Mouse (Mus musculus) liver, embryonic 14 days (tissue): ENCODE data around the gene Mef2b. TPM values are rescaled to one million over a fixed set of nuclear protein-coding genes. Genes with fewer than 3 reads are reported as not detected.

Experiments used
- polyA plus RNA-seq: library from polyadenylated mRNA; depleted of rRNA; stranded (reverse); fragments of >200 nt; gene quantifications from 2 replicates; pipeline ENCODE4 v1.2.3, GENCODE M21; 2012; rRNA removed

Mef2b gene
- 0.01 and 0.07 TPM in 2 replicates for polyA plus RNA-seq

DNA sequence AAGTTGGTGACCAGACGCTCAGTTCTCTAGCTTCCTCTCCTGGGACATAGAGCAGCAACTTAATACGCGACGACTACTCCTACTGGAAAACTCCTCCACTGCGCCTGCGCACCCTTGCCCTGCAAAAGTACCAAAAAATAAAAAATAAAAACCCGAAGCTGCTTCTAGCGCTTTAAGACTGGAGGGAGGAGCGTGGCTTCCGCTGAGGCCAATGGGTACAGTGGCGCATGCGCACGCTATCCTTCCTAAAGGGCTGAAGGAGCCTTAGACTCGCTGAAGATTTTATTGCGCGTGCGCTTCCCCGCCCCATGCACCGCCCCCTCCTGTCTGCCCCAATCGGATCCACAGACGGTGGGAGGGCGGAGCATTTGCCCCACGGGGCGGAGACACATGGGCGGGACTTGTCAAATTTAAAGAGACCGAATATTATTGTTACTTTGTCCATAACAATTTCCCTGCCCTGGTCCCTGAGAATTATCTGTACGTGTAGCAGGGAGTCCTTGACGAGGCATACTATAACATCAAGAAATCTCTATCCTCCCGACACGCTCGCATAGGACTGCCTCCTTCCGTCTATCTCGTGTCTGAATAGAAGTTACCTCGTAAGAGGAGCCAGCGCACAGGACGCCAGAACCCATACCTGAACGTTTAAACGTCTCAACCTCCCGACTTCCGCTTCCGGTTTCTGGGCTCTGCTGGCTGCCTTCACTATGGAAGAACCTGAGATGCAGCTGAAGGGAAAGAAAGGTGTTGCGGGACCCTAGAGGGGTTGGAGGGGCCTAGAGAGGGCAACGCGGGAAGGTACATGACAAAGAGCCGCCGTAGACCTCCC lies at the start of gene Mef2b, which contains the start of the genes Rfxank and Borcs8:
TSS of gene Mef2b (plus strand) at position 686 of the 832 bp plus-strand sequence.
TSS of gene Rfxank (minus strand) at position 129 of the 832 bp plus-strand sequence.
TSS of gene Borcs8 (plus strand) at position 474 of the 832 bp plus-strand sequence.

DNA sequence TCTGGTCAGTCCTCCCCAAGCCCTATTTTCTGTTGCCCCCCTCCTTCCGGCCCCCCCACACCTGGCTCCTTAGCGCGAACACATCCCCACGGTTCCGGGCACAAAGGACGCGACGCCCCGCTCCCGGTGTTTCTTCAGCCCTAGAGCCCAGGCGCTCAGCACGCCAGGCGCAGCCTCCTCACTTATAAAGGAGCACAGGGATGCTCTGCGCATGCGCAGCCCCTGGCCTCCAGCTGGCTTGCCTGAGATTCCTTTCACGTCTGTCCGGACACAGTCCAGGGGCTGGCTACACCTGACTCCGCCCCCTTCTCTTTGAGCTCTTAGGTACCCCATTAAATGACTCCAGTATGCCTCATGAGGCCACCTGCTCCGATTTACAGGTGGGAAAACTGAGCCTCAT lies 18.8 kb upstream of the Mef2b start, which contains the start of gene Ncan:
TSS of gene Ncan (minus strand) at position 207 of the 400 bp plus-strand sequence.

DNA sequence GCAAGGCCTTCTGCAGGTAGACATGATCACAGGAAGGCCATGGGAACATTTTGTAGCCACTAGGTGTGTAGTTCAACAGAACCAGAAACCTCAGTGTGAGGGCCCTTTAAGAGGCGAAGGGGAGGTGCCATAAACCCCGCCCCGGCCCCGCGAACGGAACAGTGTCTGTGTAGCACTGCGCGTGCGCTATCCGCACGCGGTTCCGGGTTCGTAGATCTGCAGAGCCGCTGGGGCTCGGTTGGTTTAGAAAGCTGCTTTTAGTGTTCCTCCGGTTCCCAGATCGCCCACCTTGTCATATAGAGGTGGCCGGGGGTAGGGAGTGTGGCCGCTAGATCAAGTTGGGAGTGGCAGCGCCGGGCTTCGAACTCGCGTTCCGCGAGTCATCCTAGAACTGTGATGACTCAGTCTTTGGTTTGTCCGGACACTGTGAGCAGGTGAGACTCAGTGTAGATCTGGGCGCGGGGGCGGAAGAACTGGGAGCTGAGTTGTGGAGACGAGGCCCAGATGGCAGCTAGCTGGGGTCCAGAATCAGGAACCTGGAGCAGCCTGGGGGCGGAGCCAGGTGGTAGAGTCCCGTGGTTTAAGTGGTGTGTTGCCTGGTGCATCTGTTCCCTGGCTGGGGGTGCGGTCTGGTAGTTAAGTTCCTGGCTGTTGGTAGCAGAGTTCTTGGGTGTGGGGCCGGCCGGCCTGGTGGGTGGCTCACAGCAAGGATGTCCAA lies 8.2 kb upstream of the Mef2b start, which contains the start of gene Nr2c2ap:
TSS of gene Nr2c2ap (plus strand) at position 168 of the 718 bp plus-strand sequence.

DNA sequence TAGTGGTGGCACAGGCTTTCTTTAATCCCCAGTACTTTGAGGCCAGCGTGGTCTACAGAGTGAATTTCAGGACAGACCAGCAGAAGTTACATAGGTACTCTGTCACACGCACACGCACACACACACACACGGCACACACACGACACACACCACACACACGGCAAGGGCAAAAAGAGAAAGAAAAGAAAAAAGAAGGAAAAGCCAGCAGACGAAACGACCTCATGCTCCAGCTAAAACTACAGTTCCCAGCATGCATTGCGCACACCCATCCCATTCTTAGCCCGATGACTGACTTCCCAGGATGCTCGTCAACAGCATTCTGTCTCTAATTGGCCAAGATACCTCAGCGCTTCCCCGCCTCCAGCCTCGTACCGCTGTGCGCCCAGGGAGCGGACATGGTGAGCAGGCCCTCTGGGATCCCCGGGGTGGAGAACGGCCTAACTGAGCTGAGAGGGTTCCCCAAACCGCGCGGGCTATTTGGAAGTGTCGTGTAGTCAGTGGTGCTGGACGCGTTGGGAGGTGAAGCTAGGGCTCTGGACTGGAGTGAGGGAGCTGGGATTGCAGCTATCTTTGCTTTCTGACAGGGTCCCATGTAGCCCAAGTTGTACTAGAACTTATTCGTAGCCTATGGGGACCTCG lies 32.7 kb downstream of the Mef2b start, which contains the start of gene Tmem161a:
TSS of gene Tmem161a (plus strand) at position 314 of the 639 bp plus-strand sequence.

DNA sequence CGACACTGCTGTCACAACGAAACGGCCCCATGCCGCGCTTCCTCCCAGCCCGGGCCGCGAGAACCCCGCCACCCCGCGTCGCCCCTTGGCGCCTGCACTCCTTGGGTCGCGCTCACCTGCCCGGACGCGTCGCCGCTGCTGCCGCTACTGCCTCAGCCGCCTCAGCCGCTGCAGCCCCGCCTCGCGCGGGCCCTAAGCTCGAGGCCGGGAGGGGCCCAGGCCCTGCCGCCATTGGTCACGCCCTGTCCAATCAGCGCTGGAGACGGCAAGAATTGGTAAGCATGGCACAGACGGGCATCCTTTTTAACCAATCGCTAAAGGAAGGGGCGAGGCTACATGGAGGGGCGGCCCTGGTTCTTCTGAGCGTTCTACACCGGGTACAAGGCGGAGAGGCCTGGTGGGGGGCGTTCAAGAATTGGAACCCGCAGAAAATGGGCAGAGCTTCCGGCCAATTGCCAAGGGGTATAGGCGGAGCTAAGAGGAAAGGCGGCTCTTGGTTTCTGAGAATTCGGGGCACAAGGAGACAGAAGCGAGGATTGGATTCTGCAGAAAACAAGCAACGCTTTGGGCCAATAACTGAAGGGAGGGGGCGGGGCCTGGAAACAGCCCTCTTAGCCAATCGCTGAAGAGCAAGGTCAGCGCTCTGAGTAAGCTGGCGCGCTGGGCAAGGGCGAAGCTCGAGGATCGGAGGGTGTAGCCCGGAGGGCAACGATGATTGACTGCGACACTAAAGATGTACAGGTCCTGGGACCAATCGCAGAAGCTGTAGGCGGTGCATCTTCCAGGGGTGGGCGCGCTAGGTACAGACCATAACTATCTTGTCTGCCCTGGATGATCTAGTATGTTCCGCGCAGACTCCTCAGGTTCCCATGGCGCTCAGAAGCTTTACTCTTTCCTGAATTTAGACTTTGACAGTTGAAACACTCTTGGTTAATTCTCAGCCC lies 72.9 kb downstream of the Mef2b start, which contains the start of gene Slc25a42:
TSS of gene Slc25a42 (minus strand) at position 194 of the 944 bp plus-strand sequence.

Other genes with a start within 250 kb of the Mef2b start
- gene Tssk6, start 237.5 kb upstream of the Mef2b start, polyA plus RNA-seq: 0.25 and 0.47 TPM in 2 replicates
- gene Ndufa13, start 237.2 kb upstream of the Mef2b start, polyA plus RNA-seq: 46.0 and 50.1 TPM in 2 replicates
- gene Yjefn3, start 237.0 kb upstream of the Mef2b start, polyA plus RNA-seq: 0.27 and 0.41 TPM in 2 replicates
- gene Gatad2a, start 143.3 kb upstream of the Mef2b start, polyA plus RNA-seq: 17.5 and 20.3 TPM in 2 replicates
- 17.2 and 19.6 TPM in 2 replicates for gene Mau2, start 97.0 kb upstream of the Mef2b start, polyA plus RNA-seq
- gene Sugp1, start 96.9 kb upstream of the Mef2b start, polyA plus RNA-seq: 6.5 and 7.2 TPM in 2 replicates
- gene Tm6sf2, start 66.8 kb upstream of the Mef2b start, polyA plus RNA-seq: 1.1 and 1.2 TPM in 2 replicates
- 0.05 TPM in 2 replicates for gene Hapln4, start 56.3 kb upstream of the Mef2b start, polyA plus RNA-seq
- gene Ncan, start 18.8 kb upstream of the Mef2b start, polyA plus RNA-seq: 0.02 TPM in 1 of 2 replicates, not detected in the other
- 11.3 and 12.4 TPM in 2 replicates for gene Nr2c2ap, start 8.4 kb upstream of the Mef2b start, polyA plus RNA-seq
- 4.6 and 5.4 TPM in 2 replicates for gene Rfxank, start 557 bp upstream of the Mef2b start, polyA plus RNA-seq
- gene Borcs8, start 212 bp upstream of the Mef2b start, polyA plus RNA-seq: 23.9 and 27.1 TPM in 2 replicates
- gene Tmem161a, start 32.6 kb downstream of the Mef2b start, polyA plus RNA-seq: 29.4 and 31.9 TPM in 2 replicates
- gene Slc25a42, start 72.6 kb downstream of the Mef2b start, polyA plus RNA-seq: 12.0 and 13.6 TPM in 2 replicates
- 16.4 and 16.8 TPM in 2 replicates for gene Sugp2, start 94.5 kb downstream of the Mef2b start, polyA plus RNA-seq
- gene Armc6, start 94.8 kb downstream of the Mef2b start, polyA plus RNA-seq: 11.0 and 13.4 TPM in 2 replicates
- 5.7 and 6.2 TPM in 2 replicates for gene Homer3, start 143.1 kb downstream of the Mef2b start, polyA plus RNA-seq
- 20.7 and 21.4 TPM in 2 replicates for gene Ddx49, start 162.8 kb downstream of the Mef2b start, polyA plus RNA-seq
- gene Cope, start 162.8 kb downstream of the Mef2b start, polyA plus RNA-seq: 126 and 139 TPM in 2 replicates
- 0.09 and 0.14 TPM in 2 replicates for gene Cers1, start 176.1 kb downstream of the Mef2b start, polyA plus RNA-seq
- gene Gdf1, start 190.1 kb downstream of the Mef2b start, polyA plus RNA-seq: 0.02 and 0.09 TPM in 2 replicates
- 10.6 and 15.5 TPM in 2 replicates for gene Upf1, start 213.6 kb downstream of the Mef2b start, polyA plus RNA-seq
- gene Comp, start 233.8 kb downstream of the Mef2b start, polyA plus RNA-seq: 0.36 and 0.40 TPM in 2 replicates